Mouse (Mus musculus): ENCODE results near the gene Cdk6. TPM values are rescaled to one million over a fixed set of nuclear protein-coding genes. Genes with fewer than 3 reads are reported as not detected.

Cdk6 gene
- total and polyA plus RNA-seq, 3 experiments: 79.0 to 318 (median 197) TPM

DNA sequence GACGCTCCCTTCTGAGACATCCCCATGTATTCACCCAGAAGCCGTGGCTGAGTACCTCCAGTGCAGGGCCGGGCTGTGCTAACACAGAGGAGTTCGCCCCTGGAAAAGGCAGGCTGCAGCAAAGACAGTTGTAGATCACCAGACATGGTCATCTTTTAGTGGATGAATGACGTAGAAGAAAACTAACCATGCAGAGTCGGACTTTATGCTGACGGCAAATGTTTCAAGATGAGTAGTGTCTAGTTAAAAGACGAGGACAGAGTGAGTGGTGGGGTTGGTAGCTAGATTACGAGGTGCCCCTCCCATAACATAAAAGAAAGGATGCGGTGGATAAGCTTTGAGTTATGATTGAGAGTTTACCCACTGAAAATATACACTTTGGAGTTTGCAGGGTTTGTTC is 33.5 kb downstream of the Cdk6 start:
- Histone ChIP-seq H3K36me3 (ENCODE audit: control insufficient read depth in 1 of 2, insufficient read depth in 2 of 2, low read length in 2 of 2) (peaks cover 36 to 41% of the 10 kb centered on the region in 2 experiments), H3K27me3 (ENCODE audit: control insufficient read depth in 1 of 2, insufficient read depth in 2 of 2, low read length in 2 of 2) (no peaks in the 10 kb centered on the region)
- no peak for TF ChIP-seq POLR2AphosphoS2 (IDR thresholded peaks at IDR 0.05; ENCODE audit: low read length)
- TF ChIP-seq CHD2 (IDR thresholded peaks at IDR 0.05; ENCODE audit: low read length): no peak
- TF ChIP-seq POLR2A (IDR thresholded peaks at IDR 0.05; ENCODE audit: control insufficient read depth in 1 of 2, insufficient read depth in 1 of 2, low read depth in 1 of 2, low read length in 2 of 2, poor library complexity in 1 of 2): no peak
- no peak for TF ChIP-seq EP300 (IDR thresholded peaks at IDR 0.05; ENCODE audit: low read depth in 1 of 2, low read length in 2 of 2)
- no peak for TF ChIP-seq TCF12 (IDR thresholded peaks at IDR 0.05; ENCODE audit: low read depth, low read length)
- no peak for TF ChIP-seq ZNF384 (IDR thresholded peaks at IDR 0.05; ENCODE audit: low read depth, low read length)
- no peak for TF ChIP-seq MEF2A (IDR thresholded peaks at IDR 0.05; ENCODE audit: extremely low read depth, insufficient replicate concordance, low read depth, low read length, poor library complexity, severe bottlenecking)
- TF ChIP-seq MYB (IDR thresholded peaks at IDR 0.05; ENCODE audit: low read depth, low read length): no peak
- no peak for TF ChIP-seq SMC3 (IDR thresholded peaks at IDR 0.05; ENCODE audit: low read depth, low read length)
- no peak for TF ChIP-seq ETS1 (IDR thresholded peaks at IDR 0.05; ENCODE audit: low read depth, low read length)
- TF ChIP-seq KAT2A (conservative IDR thresholded peaks at IDR 0.05; ENCODE audit: low read depth, low read length): no peak
- no peak for TF ChIP-seq BHLHE40 (IDR thresholded peaks at IDR 0.05; ENCODE audit: borderline replicate concordance, low read depth, low read length)
- TF ChIP-seq ZKSCAN1 (IDR thresholded peaks at IDR 0.05; ENCODE audit: low read depth, low read length): no peak
- TF ChIP-seq RCOR1 (IDR thresholded peaks at IDR 0.05; ENCODE audit: low read depth, low read length): no peak
- no peak for TF ChIP-seq GABPA (IDR thresholded peaks at IDR 0.05; ENCODE audit: low read depth, low read length)
- TF ChIP-seq HCFC1 (IDR thresholded peaks at IDR 0.05; ENCODE audit: low read depth, low read length): no peak
- TF ChIP-seq USF1 (IDR thresholded peaks at IDR 0.05; ENCODE audit: low read depth, low read length): no peak
- no peak for TF ChIP-seq UBTF (IDR thresholded peaks at IDR 0.05; ENCODE audit: borderline replicate concordance, insufficient read depth, low read depth, low read length)
- TF ChIP-seq MXI1 (IDR thresholded peaks at IDR 0.05; ENCODE audit: low read depth, low read length): no peak
- no peak for TF ChIP-seq MAFK (IDR thresholded peaks at IDR 0.05; ENCODE audit: borderline replicate concordance, low read depth, low read length)

DNA sequence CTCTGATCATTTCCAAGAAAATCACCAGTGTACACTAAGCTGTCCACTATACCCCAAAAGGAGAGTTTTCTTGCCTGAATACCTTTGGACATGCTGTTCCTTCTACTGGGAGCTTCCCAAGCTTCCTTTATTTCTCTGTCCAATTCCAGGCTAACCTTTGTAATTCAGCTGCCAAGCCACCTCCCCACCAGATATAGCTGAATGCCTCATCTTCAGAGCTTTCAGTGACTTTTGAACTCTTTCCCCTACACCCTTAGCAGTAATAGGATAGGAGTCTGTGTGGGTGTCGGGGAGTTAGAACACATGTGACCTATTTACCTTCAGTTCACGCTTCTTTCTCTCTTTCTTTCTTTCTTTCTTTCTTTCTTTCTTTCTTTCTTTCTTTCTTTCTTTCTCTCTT is 34.9 kb downstream of the Cdk6 start:
- peaks cover 0 to 6% of the 10 kb centered on the region in 2 experiments for H3K4me1 ChIP-seq (ENCODE audit: control insufficient read depth in 1 of 2, insufficient read depth in 2 of 2, low read length in 2 of 2)
- TF ChIP-seq SIN3A (IDR thresholded peaks at IDR 0.05; ENCODE audit: low read length) (no peak), CHD1 (IDR thresholded peaks at IDR 0.05; ENCODE audit: low read depth, low read length) (no peak), GATA1 (IDR thresholded peaks at IDR 0.05; ENCODE audit: low read depth, low read length) (no peak), POLR2AphosphoS5 (IDR thresholded peaks at IDR 0.05; ENCODE audit: borderline replicate concordance, low read depth, low read length) (no peak), ZNF384 (IDR thresholded peaks at IDR 0.05; ENCODE audit: low read depth, low read length) (no peak), MEF2A (IDR thresholded peaks at IDR 0.05; ENCODE audit: extremely low read depth, insufficient replicate concordance, low read depth, low read length, poor library complexity, severe bottlenecking) (no peak), USF2 (IDR thresholded peaks at IDR 0.05; ENCODE audit: borderline replicate concordance in 1 of 2, insufficient read depth in 1 of 2, low read depth in 1 of 2, low read length in 2 of 2) (no peak), MXI1 (IDR thresholded peaks at IDR 0.05; ENCODE audit: low read depth, low read length) (no peak), POLR2A (IDR thresholded peaks at IDR 0.05; ENCODE audit: control insufficient read depth in 1 of 2, insufficient read depth in 1 of 2, low read depth in 1 of 2, low read length in 2 of 2, poor library complexity in 1 of 2) (no peak), ZMIZ1 (IDR thresholded peaks at IDR 0.05; ENCODE audit: low read depth, low read length) (no peak), MAFK (IDR thresholded peaks at IDR 0.05; ENCODE audit: borderline replicate concordance, low read depth, low read length) (no peak)

More for the DNA sequence above, 33.5 kb downstream of the Cdk6 start:
- no peak for DNase-seq (ENCODE audit: low read depth, low spot score)
- H3K9me3 ChIP-seq (replicated peaks; ENCODE audit: insufficient read depth, low read length): no peaks in the 10 kb centered on the region
- H3K4me3 ChIP-seq (ENCODE audit: control insufficient read depth in 1 of 2, insufficient read depth in 1 of 2, low read depth in 2 of 2, low read length in 2 of 2): no peak overlapping the region
- peaks cover 2 to 11% of the 10 kb centered on the region in 2 experiments for H3K4me1 ChIP-seq (ENCODE audit: control insufficient read depth in 1 of 2, insufficient read depth in 2 of 2, low read length in 2 of 2)
- H3K9ac ChIP-seq (ENCODE audit: control insufficient read depth, low read depth, low read length, poor library complexity, severe bottlenecking): no peak overlapping the region
- no peak overlapping the region for H3K27ac ChIP-seq (ENCODE audit: control insufficient read depth, low read depth, low read length)
- H3K79me2 ChIP-seq (ENCODE audit: control insufficient read depth, insufficient read depth, low read length, poor library complexity): peaks cover 72% of the 10 kb centered on the region

More for the DNA sequence above, 34.9 kb downstream of the Cdk6 start:
- no peak overlapping the region for H3K9ac ChIP-seq (ENCODE audit: control insufficient read depth, low read depth, low read length, poor library complexity, severe bottlenecking)
- peaks cover 33 to 42% of the 10 kb centered on the region in 2 experiments for H3K36me3 ChIP-seq (ENCODE audit: control insufficient read depth in 1 of 2, insufficient read depth in 2 of 2, low read length in 2 of 2)
- H3K9me3 ChIP-seq (replicated peaks; ENCODE audit: insufficient read depth, low read length): no peaks in the 10 kb centered on the region
- no peaks in the 10 kb centered on the region for H3K27me3 ChIP-seq (ENCODE audit: control insufficient read depth in 1 of 2, insufficient read depth in 2 of 2, low read length in 2 of 2)
- DNase-seq (ENCODE audit: low read depth, low spot score): no peak
- peaks cover 77% of the 10 kb centered on the region for H3K79me2 ChIP-seq (ENCODE audit: control insufficient read depth, insufficient read depth, low read length, poor library complexity)
- H3K4me3 ChIP-seq (ENCODE audit: control insufficient read depth in 1 of 2, insufficient read depth in 1 of 2, low read depth in 2 of 2, low read length in 2 of 2): no peak overlapping the region
- H3K27ac ChIP-seq (ENCODE audit: control insufficient read depth, low read depth, low read length): no peak overlapping the region
